Mouse (Mus musculus) liver, embryonic 14.5 days (tissue): ENCODE results near the gene Pde4d. TPM values are rescaled to one million over a fixed set of nuclear protein-coding genes. Genes with fewer than 3 reads are reported as not detected.

Experiments
- ATAC-seq: fragments of 200-750 bp; cut with Nextera tagmentation; 2 replicates; pipeline ENCODE4 v1.8.0; 2017; ENCODE audit warnings: moderate number of reproducible peaks, mild to moderate bottlenecking, moderate library complexity; ENCODE audit not compliant: insufficient read depth
- DNase-seq, 3 experiments: peaks; one replicate each; pipeline ENCODE4 v3.0.0-alpha.2; 2012 to 2013; ENCODE audit warnings: low read depth in 3 of 3, low spot score in 3 of 3
- H3K27ac ChIP-seq: fragments of 300-500 bp; sonication (generic); 2 replicates; pipeline ENCODE4 v1.5.1; 2014; ENCODE audit warnings: moderate library complexity, mild to moderate bottlenecking, control low read depth, inconsistent platforms
- H3K27me3 ChIP-seq: fragments of 300-500 bp; sonication (generic); 2 replicates; pipeline ENCODE4 v1.6.1; 2014; ENCODE audit warnings: mild to moderate bottlenecking, low read length, moderate library complexity; ENCODE audit not compliant: control insufficient read depth, insufficient read depth
- H3K36me3 ChIP-seq: fragments of 300-500 bp; sonication (generic); replicated peaks from 2 replicates; pipeline ENCODE4 v1.6.1; 2014; ENCODE audit warnings: low read depth; ENCODE audit not compliant: control insufficient read depth, insufficient read depth
- H3K4me1 ChIP-seq, 2 experiments: fragments of 200-500 bp in 1 of 2; fragments of 300-500 bp in 1 of 2; sonication (generic) in 1 of 2; replicated peaks; 2 replicates each; pipeline ENCODE4 v1.6.1; 2012 to 2014; ENCODE audit warnings: antibody characterized with exemption in 1 of 2, inconsistent platforms in 1 of 2, low read length in 1 of 2; ENCODE audit not compliant: control insufficient read depth in 2 of 2, insufficient read depth in 2 of 2
- H3K4me2 ChIP-seq: fragments of 300-500 bp; sonication (generic); 2 replicates; pipeline ENCODE4 v1.6.1; 2014; ENCODE audit warnings: low read depth, mild to moderate bottlenecking, control low read depth, moderate library complexity
- H3K4me3 ChIP-seq, 2 experiments: fragments of 200-500 bp in 1 of 2; fragments of 300-500 bp in 1 of 2; sonication (generic) in 1 of 2; 2 replicates each; pipeline ENCODE4 v1.5.1; 2012 to 2014; ENCODE audit warnings: low read depth in 2 of 2, low read length in 2 of 2, mild to moderate bottlenecking in 2 of 2, control low read depth in 1 of 2, inconsistent platforms in 1 of 2, moderate library complexity in 1 of 2; ENCODE audit not compliant: insufficient read depth in 1 of 2
- H3K9ac ChIP-seq: fragments of 300-500 bp; sonication (generic); replicated peaks from 2 replicates; pipeline ENCODE4 v1.6.1; 2014; ENCODE audit warnings: mild to moderate bottlenecking, control low read depth, moderate library complexity
- H3K9me3 ChIP-seq: fragments of 300-500 bp; sonication (generic); 2 replicates; pipeline ENCODE4 v1.6.1; 2016; ENCODE audit warnings: low read length, mixed read lengths; ENCODE audit not compliant: control insufficient read depth
- CTCF ChIP-seq: IDR thresholded peaks from 2 replicates; pipeline ENCODE4 v1.5.1; 2016; ENCODE audit warnings: antibody characterized with exemption, low read depth, control low read depth
- EP300 ChIP-seq: IDR thresholded peaks from 2 replicates; pipeline ENCODE4 v1.6.1; 2016; ENCODE audit warnings: antibody characterized with exemption, low read depth
- WGBS: fragments of 180-500 bp; shearing (Covaris S2); extraction: QIAGEN DNeasy Blood & Tissue Kit; methylation state at CpG from one replicate; pipeline ENCODE4 v1.1.7; 2014; ENCODE audit not compliant: insufficient replicate concordance; 5-methylcytosine and 5-hydroxymethylcytosine counted together
- polyA plus RNA-seq, 2 experiments: library from polyadenylated mRNA; depleted of rRNA in 1 of 2; stranded (reverse) in 1 of 2; unstranded in 1 of 2; fragments of >200 nt; fragmentation: Nextera tagmentation in 1 of 2; extraction: Ambion mirVana in 1 of 2; gene quantifications; 2 replicates each; pipeline versions ENCODE4 v1.2.1 to v1.2.3; 2012 to 2014

Pde4d gene
- polyA plus RNA-seq, 2 experiments: 4.9 to 8.6 TPM

DNA sequence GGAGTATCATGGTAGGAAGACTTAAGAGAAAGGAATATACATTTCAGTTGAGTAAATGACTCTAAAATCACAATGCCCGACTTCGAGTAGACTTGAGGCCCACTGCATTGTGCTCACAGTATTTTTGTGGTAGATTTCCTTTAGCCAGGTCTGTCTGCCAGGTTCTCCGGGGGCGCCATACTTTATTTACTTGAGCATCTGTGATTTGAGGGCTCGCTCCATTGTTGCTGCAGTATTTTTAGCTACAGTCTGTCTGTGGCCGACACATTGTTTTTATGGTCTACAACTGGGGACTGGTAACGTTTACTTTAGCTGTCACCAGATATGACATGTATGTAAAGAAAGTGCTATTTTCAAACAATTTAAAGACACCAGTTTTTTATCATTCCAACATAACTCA is 359.4 kb downstream of the Pde4d start:
- no peaks in the 10 kb centered on the region for H3K36me3 ChIP-seq
- ATAC-seq (no peak), DNase-seq (no peak)
- H3K9me3 ChIP-seq: no peaks in the 10 kb centered on the region
- H3K27ac ChIP-seq: no peak overlapping the region
- H3K27me3 ChIP-seq: no peaks in the 10 kb centered on the region
- TF ChIP-seq EP300: no peak
- no peak for TF ChIP-seq CTCF
- no peak overlapping the region for H3K4me3 ChIP-seq
- 62% methylated on average over 7 of the region's 7 CpGs for WGBS
- no peak overlapping the region for H3K4me2 ChIP-seq
- H3K9ac ChIP-seq: no peak overlapping the region
- H3K4me1 ChIP-seq: no peaks in the 10 kb centered on the region

DNA sequence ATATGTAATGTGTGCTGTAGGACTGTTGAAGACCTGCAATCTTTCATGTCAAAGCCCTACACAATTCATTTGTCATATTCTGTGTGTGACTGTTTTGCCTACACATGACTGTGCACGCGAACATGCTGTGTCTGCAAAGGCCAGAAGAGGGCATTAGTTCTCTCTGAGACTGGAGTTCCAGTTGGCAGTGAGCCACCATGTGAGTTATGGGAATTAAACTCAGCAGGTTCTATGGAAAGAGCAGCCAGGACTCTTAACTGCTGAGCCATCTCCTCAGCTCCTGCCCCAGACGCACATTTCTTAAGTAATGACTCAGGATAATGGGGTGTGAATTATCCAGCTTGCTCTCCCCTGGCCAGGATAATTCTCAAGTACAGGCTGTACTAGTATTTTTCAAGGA is 363.2 kb downstream of the Pde4d start:
- H3K27me3 ChIP-seq: no peaks in the 10 kb centered on the region
- H3K36me3 ChIP-seq: no peaks in the 10 kb centered on the region
- WGBS: 42% methylated on average over 3 of the region's 3 CpGs
- DNase-seq (no peak), ATAC-seq (no peak)
- no peak overlapping the region for H3K27ac ChIP-seq
- no peaks in the 10 kb centered on the region for H3K9me3 ChIP-seq
- H3K4me2 ChIP-seq: no peak overlapping the region
- no peak overlapping the region for H3K4me3 ChIP-seq
- no peak overlapping the region for H3K9ac ChIP-seq
- no peak; the same call in 1 of the 2 replicates for TF ChIP-seq CTCF
- no peak for TF ChIP-seq EP300
- no peaks in the 10 kb centered on the region for H3K4me1 ChIP-seq

DNA sequence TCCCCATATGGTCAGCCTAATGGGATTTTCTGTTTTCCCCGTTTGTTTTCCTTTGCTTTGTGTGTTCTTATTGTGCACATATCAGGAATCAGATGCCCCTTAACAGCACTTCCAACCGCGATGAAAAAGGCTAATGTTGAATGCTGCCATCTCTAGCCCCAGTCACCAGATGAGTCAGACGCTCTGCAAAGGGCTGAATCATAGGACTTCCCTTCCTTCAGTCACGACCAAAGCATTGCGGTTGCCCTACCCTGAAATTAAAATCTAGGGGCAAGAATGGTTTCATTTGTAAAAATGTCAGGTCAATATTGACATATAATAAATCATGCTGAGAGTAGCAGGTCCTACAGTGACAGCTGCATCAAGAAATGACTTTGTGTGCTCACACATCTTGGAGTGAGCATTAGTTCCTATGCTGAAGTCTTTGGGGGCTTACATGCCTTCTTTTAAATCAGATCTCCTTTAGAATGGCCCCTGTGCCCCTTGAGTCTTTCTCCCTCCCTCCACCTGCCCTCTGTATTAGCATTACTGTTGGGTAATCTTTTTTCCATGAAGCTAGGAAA is 370.2 kb downstream of the Pde4d start:
- Histone ChIP-seq H3K4me1 (no peaks in the 10 kb centered on the region), H3K9me3 (no peaks in the 10 kb centered on the region), H3K4me3 (no peak overlapping the region), H3K9ac (no peak overlapping the region), H3K4me2 (no peak overlapping the region), H3K27me3 (no peaks in the 10 kb centered on the region), H3K36me3 (no peaks in the 10 kb centered on the region), H3K27ac (no peak overlapping the region)
- no peak for ATAC-seq
- 57% methylated on average over 6 of the region's 6 CpGs for WGBS
- no peak for DNase-seq
- TF ChIP-seq CTCF (no peak), EP300 (no peak)

DNA sequence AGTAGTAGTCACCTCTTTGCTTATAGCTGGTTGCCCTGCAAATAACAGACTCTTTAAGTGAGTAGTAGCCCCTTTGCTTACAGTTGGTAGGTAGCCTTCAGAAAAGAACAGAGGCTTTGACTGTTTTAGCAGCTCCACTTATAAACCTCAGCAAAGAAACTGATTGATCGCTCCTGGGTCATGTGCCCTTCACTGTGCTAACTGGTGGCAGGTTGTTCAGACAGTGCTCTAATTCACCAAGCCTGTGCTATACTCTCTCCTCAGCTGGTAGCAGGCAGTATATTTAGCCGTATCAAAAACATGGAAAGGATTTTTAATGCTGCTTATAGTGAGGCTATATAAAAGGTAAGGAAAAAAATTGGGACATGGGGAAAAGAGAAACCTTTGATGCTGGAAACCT is 370.7 kb downstream of the Pde4d start:
- no peak for ATAC-seq
- Histone ChIP-seq H3K9me3 (no peaks in the 10 kb centered on the region), H3K9ac (no peak overlapping the region), H3K4me2 (no peak overlapping the region), H3K27me3 (no peaks in the 10 kb centered on the region), H3K36me3 (no peaks in the 10 kb centered on the region), H3K4me3 (no peak overlapping the region), H3K27ac (no peak overlapping the region), H3K4me1 (no peaks in the 10 kb centered on the region)
- WGBS: 68% methylated on average over 2 of the region's 2 CpGs
- TF ChIP-seq EP300 (no peak), CTCF (no peak)
- DNase-seq: no peak

DNA sequence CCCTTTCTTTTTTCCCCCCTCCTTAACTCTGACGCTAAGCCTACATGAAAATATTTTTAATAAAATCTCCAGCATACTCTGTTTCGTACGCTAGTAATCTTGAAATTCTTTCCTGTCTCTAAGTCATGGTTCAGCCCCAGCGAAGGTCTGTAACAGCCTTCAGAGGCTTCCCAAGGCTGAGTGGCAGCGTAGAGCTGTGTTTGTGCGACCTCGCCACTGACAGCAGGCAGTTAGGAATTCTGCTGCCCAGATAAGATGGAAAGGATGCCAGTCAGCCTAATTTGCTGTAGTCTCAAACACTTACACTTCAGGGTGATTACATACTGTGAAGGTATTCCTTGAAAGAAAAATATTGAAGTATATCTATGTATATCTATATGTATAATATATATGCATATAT is 371.5 kb downstream of the Pde4d start:
- Histone ChIP-seq H3K36me3 (no peaks in the 10 kb centered on the region), H3K4me2 (no peak overlapping the region), H3K9me3 (no peaks in the 10 kb centered on the region), H3K27me3 (no peaks in the 10 kb centered on the region), H3K27ac (no peak overlapping the region), H3K9ac (no peak overlapping the region), H3K4me3 (no peak overlapping the region), H3K4me1 (no peaks in the 10 kb centered on the region)
- ATAC-seq (no peak), DNase-seq (no peak)
- TF ChIP-seq CTCF: no peak
- no peak for TF ChIP-seq EP300
- WGBS: 61% methylated on average over 7 of the region's 7 CpGs
